Mouse (Mus musculus) thymus, postnatal 14 days (tissue): Measurements from ENCODE around the gene Pkd1.
A peak's percentile ranks its signal among the peaks of the same experiment; 100 is the strongest.

Source experiments
- DNase-seq: peaks from one replicate; pipeline ENCODE4 v3.0.0; 2021

The Pkd1 gene

GRCm38 (mm10) chr17:24533099-24533992 is 16.3 kb upstream of the Pkd1 start:
- DNase-seq = peak; percentile 88

GRCm38 (mm10) chr17:24534160-24534718 is 15.4 kb upstream of the Pkd1 start, which contains the start of gene Rab26:
Gene Rab26, minus strand, starts transcription at chr17:24534210.
- no peak for DNase-seq

GRCm38 (mm10) chr17:24535300-24535699 is 14.3 kb upstream of the Pkd1 start:
- DNase-seq = no peak

- DNase-seq = no peak
Measured at GRCm38 (mm10) chr17:24537536-24537935, 12.1 kb upstream of the Pkd1 start.

DNA sequence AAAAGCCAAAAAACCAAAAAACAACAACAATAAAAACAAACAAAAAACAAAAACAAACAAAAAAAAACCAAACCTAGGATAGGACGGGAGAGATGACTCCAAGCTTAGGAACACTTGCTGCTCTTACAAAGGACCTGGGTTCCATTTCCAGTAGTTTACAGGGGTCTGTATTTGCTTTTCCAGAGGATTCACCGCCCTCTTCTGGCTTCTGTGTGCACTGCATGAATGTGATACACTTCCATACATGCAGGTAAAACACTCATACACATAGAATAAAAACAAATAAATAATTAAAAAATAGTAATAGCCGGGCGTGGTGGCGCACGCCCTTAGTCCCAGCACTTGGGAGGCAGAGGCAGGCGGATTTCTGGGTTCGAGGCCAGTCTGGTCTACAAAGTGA is 10.7 kb upstream of the Pkd1 start:
- peak; percentile 66 for DNase-seq

DNA sequence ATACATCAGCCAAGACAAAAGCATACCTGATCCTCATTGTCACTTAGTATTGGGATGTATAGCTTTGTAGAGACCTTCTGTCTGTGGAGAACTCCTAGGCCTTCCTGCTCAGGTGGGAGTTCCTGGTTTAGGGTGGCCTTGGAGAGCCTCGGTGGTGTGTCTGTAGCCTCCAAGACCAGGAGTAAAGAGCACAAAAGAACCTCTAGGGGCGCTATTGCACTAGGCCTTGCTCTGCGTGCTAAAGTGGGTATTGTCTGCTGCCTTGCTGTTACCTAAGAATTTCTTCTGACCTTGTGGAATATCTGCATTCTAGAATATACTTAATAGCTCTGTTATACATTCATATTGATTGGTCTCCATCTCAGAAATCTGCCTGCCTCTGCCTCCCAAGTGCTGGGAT is 9.3 kb upstream of the Pkd1 start:
- DNase-seq = peak; percentile 72

DNA sequence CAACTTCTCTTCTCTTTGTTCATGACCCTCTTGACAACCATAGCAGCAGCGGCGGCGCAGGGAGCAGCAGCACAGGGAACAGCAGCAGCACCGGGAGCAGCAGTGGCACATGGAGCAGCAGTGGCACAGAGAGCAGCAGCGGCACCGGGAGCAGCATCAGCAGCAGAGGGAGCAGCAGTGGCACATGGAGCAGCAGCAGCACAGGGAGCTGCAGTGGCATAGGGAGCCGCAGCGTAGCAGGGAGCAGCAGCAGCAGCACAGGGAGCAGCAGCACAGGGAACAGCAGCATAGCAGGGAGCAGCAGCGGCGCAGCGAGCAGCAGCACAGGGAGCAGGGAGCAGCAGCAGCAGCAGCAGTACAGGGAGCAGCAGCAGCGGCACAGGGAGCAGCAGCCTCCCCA is 5.0 kb upstream of the Pkd1 start:
- DNase-seq = no peak

GRCm38 (mm10) chr17:24545247-24545646 is 4.4 kb upstream of the Pkd1 start:
- DNase-seq = no peak

DNA sequence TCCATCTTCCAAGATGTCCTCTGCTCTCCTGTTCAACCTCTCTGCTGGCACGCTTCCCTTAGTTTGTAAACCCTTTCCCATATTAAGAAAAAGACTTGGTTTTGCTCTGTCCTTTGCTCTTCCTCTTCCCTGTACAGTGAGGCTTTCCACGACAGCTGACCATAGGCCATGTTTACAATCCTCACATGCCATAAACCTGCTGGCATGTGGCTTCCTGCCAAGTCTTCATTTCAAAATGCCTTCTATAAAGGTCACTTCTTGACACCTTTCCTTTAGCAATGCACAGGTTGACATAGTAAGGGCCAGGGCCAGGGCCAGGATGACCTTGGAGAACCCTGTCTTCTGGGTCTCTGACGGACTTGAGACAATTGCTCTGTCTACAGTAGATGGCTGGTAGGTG is 3.4 kb upstream of the Pkd1 start:
- no peak for DNase-seq

DNA sequence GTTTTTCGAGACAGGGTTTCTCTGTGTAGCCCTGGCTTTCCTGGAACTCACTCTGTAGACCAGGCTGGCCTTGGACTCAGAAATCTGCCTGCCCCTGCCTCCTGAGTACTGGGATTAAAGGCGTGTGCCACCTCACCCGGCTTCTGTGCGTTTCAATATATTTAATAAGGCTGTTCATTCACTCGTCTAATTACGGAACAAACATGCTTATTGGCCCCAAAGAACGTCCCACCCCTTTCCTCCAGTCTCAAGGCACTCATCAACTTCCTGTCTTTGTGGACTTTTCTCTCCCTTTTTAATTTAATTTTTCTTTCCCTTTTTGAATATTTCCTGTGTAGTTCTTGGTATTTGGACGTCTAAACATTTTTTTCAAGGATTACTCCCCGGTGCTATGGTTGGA is 1.2 kb upstream of the Pkd1 start:
- DNase-seq = peak; percentile 51

GRCm38 (mm10) chr17:24548921-24549617 is 565 bp upstream of the Pkd1 start:
- peak; percentile 51 for DNase-seq

DNA sequence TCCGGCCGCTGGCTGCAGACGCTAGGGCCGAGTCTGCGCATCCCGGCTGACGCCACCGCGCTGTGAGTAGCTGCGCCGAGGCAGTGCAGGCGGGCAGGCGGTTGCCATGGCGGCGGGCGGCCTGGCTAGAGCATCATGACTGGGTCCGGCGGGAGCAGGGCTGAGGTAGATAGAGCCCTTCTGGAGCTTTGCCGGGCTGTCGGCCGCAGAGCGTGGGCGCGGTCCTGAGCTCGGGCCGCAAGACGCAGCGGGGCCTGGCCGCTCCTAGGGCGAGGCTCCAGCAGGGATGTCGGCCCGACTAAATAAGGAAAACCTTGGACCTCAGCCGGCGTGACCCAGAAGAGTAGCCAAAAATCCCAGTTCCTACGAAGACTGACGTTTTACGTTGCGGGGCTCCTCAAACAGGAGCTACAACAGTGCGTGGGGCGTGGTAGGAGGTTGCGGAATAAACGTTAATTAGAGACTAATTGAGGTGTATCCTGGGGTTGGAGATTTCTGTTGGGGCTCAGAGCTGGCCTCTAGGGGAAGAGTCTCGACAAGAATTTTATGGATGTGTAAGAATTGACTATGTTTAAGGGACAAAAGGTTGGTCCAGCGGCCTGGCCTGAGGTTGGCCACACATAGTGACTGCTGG is 899 bp downstream of the Pkd1 start:
- peak; percentile 70 for DNase-seq

- DNase-seq = no peak
Measured at GRCm38 (mm10) chr17:24551050-24551444, 1.4 kb downstream of the Pkd1 start.

DNA sequence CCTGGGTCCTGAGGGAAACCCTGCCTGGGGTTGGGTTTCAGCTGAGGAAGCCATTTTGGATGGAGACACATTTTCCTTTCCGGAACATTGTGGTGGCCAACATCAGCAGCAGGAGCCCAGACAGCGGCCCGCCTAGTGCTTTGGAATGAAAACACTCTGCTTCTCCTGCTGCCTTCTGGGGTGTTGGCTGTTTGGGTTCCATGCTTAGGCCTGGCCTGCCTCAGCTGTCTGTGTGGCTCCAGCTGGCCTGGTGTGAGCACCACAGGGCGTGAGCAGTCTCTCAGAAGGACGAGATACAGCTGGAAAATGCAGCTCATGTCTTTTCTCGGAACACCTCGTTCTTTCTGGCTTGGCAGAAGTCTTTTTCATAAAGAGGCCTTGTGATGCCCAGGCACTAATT is 7.5 kb downstream of the Pkd1 start:
- DNase-seq = no peak

DNA sequence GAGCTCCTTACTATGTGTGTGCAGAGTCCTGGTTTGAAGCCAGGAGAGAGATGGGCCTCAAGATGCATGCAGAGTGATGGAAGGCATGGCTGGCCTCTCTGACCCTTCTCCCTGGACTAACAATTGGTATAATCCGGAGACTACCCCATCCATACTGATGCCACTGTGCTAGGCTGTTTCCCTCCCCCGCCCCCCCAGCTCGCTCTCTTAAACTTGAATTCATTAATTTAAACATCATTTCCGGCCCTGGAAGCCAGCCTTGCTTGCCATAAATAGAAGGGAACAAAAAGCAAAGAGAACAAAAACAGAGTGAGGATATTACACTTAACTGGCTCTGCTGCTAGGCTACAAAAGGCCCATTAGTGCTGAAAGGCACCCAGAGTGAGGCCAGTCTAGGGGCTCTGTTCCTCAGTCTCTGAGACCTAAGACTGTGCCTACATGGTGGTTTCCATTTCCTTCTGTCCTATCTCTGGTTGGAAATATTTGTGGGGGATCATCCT is 9.0 kb downstream of the Pkd1 start:
- no peak for DNase-seq

DNA sequence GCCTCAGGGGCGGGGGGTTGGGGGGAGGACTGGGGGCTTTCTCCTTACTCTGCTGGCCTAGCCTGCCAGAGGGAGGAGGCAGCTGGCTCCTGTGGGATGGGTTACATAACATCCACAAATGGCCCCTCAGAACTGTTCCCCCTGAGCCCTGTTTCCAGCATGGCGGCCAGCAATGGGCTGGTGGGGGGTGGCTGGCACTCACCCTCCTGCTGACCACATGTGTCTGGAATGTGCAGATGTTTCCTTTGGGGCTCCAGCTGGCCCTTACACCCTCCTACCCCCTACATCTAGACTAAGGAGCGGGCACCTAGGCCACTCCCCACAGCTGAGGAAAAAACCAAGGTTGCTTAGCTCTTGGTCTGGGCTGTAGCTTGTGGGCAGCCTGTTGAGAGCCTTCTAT is 9.5 kb downstream of the Pkd1 start:
- no peak for DNase-seq

- no peak for DNase-seq
Measured at GRCm38 (mm10) chr17:24560301-24561028, 10.8 kb downstream of the Pkd1 start.

DNA sequence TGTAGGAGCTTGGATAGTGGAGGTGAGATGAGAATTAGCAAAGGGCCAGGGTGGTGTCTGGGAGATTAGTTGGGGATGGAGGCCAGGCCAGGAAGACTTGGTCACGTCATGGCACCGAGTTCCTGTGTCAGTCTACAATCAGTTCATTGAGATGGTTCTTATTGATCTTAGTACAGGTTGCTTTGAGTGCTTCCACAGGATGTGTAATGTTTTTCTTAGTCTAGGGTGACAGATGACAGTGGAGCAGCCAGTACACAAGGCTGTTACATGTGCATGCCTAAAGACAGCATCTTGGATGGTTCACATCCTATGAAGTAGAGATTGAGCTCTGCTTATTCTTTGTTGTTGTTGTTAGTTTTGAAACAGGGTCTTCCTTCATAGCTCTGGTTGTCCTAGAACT is 12.0 kb downstream of the Pkd1 start:
- no peak for DNase-seq

GRCm38 (mm10) chr17:24563638-24564037 is 14.0 kb downstream of the Pkd1 start:
- DNase-seq = no peak

DNA sequence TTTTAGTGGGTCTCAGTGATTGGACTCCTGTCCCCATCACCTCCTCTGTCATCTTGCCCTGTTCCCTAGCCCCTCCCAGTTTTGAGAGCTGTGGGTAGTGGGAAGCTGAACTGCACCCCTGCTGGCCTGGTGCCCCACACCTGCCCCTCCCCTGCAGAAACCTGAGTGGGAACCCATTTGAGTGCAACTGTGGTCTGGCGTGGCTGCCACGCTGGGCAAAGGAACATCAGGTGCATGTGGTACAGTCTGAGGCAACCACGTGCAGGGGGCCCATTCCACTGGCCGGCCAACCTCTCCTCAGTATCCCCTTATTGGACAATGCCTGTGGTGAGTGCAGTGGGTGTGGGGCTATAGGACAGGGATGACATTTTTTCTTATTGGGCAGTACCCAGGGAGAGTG is 14.8 kb downstream of the Pkd1 start:
- no peak for DNase-seq

- no peak for DNase-seq
Measured at GRCm38 (mm10) chr17:24565092-24565491, 15.5 kb downstream of the Pkd1 start.

GRCm38 (mm10) chr17:24565792-24566191 is 16.2 kb downstream of the Pkd1 start:
- DNase-seq = no peak
